Mouse (Mus musculus) left cerebral cortex, adult 8-10 months (tissue): ENCODE measurements at regions not wholly inside any gene's neighbourhood (a gene's known extent, or its start where the extent isn't known, plus 50 kb on each side); places are given as distances from the start of the nearest gene placed in this dataset.

Experiments
- DNase-seq, 2 experiments: peaks; one replicate each; pipeline ENCODE4 v3.0.0; 2022; ENCODE audit warnings: low spot score in 2 of 2

- DNase-seq = no peak
Observed at GRCm38 (mm10) chr4:28646154-28646553, 166.8 kb upstream of the Epha7 start.

GRCm38 (mm10) chr4:28659478-28659877, 153.5 kb upstream of the Epha7 start:
- no peak for DNase-seq

GRCm38 (mm10) chr4:28698171-28698570, 114.8 kb upstream of the Epha7 start:
- DNase-seq = peak in 1 of 2 experiments; percentile 10

- peak in 1 of 2 experiments; percentile 77 for DNase-seq
Observed at GRCm38 (mm10) chr4:28700481-28700880, 112.5 kb upstream of the Epha7 start.

GRCm38 (mm10) chr4:28703356-28703755, 109.6 kb upstream of the Epha7 start:
- DNase-seq = no peak
